Mouse (Mus musculus): ENCODE measurements around the gene Ccdc3.

DNA sequence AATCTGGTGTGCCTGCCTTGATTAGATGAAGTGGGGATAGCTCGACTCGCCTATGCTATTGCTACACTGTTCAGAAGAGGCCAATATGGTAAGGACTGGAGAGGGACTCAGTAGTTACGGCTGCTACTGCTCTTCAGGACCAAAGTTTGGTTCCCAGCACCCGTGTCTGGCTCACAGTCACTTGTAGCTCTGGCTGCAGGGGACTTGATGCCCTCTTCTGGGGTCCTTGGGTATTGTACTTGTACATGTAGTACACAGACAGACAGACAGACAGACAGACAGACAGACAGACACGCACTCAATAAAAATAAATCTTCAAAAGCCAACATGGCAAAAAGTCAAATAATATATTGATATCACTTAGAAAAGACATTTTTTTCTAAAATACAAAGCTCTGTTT lies 17.1 kb downstream of the Ccdc3 start:
- TF ChIP-seq CTCF (IDR thresholded peaks at IDR 0.05; ENCODE audit: control insufficient read depth, insufficient read depth, low read length) (no peak), POLR2A (IDR thresholded peaks at IDR 0.05; ENCODE audit: borderline replicate concordance, control insufficient read depth, low read depth, low read length) (no peak)

Measured in bone marrow, adult 2 months (tissue).